Mouse (Mus musculus) G1E (cell line): Measurements from ENCODE around the gene Synrg.

Experiments
- CTCF ChIP-seq: IDR thresholded peaks from 2 replicates; pipeline ENCODE4 v1.5.1; 2012; ENCODE audit warnings: low read depth, low read length, inconsistent platforms, mixed read lengths
- GATA1 ChIP-seq: IDR thresholded peaks from 2 replicates; pipeline ENCODE4 v1.6.1; 2012; ENCODE audit warnings: borderline replicate concordance, low read length, inconsistent platforms, mixed read lengths
- POLR2AphosphoS5 ChIP-seq: IDR thresholded peaks from 2 replicates; pipeline ENCODE4 v1.6.1; 2012; ENCODE audit warnings: low read depth, low read length, inconsistent platforms; ENCODE audit not compliant: insufficient replicate concordance
- TAL1 ChIP-seq: conservative IDR thresholded peaks from 2 replicates; pipeline ENCODE4 v1.6.1; 2012; ENCODE audit warnings: low read depth, low read length, inconsistent platforms, mixed read lengths

DNA sequence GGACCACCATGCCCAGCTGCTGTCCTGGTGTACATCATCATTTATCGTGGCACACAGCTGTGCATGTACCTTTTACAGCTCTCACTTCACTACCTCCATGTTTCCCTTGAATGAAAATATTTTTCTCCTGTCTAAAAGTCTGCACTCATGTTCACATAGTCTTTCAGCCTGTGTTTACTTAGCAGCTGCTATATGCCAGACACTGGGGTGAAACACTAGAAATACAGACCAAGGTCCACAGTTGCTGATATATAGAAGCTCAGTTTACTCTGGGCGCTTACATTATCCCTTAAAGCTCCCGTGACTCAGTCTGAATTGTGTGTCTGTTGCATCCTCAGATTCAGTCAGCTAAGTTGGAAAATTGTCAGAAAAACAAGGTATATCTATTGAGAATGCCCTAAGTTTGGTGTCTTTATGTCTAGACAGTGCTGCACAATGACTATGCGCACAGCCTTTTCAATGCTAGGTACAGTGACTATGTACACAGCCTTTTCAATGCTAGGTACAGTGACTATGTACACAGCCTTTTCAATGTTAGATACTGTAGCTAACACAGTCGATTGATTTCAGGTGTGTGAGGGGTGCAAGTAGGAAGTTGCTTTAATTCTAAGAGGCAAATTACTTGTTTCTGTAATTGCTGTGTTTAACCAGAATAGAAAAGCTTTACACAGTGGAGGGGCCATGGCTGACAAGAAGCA is 33.1 kb downstream of the Synrg start:
- TF ChIP-seq CTCF (no peak), GATA1 (no peak), TAL1 (no peak), POLR2AphosphoS5 (no peak)
